Mouse (Mus musculus) liver, embryonic 14.5 days (tissue): ENCODE data around the gene Cspg4.

ENCODE experiments used
- CTCF ChIP-seq: IDR thresholded peaks from 2 replicates; pipeline ENCODE4 v1.5.1; 2016; ENCODE audit warnings: antibody characterized with exemption, low read depth, control low read depth
- EP300 ChIP-seq: IDR thresholded peaks from 2 replicates; pipeline ENCODE4 v1.6.1; 2016; ENCODE audit warnings: antibody characterized with exemption, low read depth

- TF ChIP-seq CTCF = no peak
- no peak for TF ChIP-seq EP300
Observed at GRCm38 (mm10) chr9:56830162-56830561, 34.7 kb upstream of the Cspg4 start.
